Mouse (Mus musculus): ENCODE measurements around the gene Emg1.

- TF ChIP-seq CTCF (IDR thresholded peaks at IDR 0.05; ENCODE audit: low read depth) (peak; percentile 89), EP300 (IDR thresholded peaks at IDR 0.05; ENCODE audit: low read depth) (no peak)
Observed at GRCm38 (mm10) chr6:124702784-124703103, 9.2 kb downstream of the Emg1 start.
